Mouse (Mus musculus) small intestine, adult 2 months (tissue): ENCODE data around the gene Slc25a17. TPM values are rescaled to one million over a fixed set of nuclear protein-coding genes. Genes with fewer than 3 reads are reported as not detected.

Experiments
- H3K27ac ChIP-seq: fragments of 200-500 bp; 2 replicates; pipeline ENCODE4 v1.5.1; 2012; ENCODE audit warnings: low read depth, low read length, control low read depth, inconsistent platforms; ENCODE audit not compliant: insufficient read depth
- H3K27me3 ChIP-seq: fragments of 200-500 bp; 2 replicates; pipeline ENCODE4 v1.6.1; 2012; ENCODE audit warnings: mild to moderate bottlenecking, moderate library complexity, low read length, inconsistent platforms; ENCODE audit not compliant: control insufficient read depth, insufficient read depth
- H3K36me3 ChIP-seq: fragments of 200-500 bp; 2 replicates; pipeline ENCODE4 v1.6.1; 2012; ENCODE audit warnings: mild to moderate bottlenecking, low read length, control low read depth, inconsistent platforms; ENCODE audit not compliant: control insufficient read depth, insufficient read depth
- H3K4me1 ChIP-seq: fragments of 200-500 bp; 2 replicates; pipeline ENCODE4 v1.6.1; 2012; ENCODE audit warnings: low read length, inconsistent platforms, mixed read lengths; ENCODE audit not compliant: control insufficient read depth, insufficient read depth, insufficient read length
- H3K4me3 ChIP-seq: fragments of 200-500 bp; 2 replicates; pipeline ENCODE4 v1.5.1; 2012; ENCODE audit warnings: low read depth, mild to moderate bottlenecking, control low read depth, inconsistent platforms, low read length, moderate library complexity
- CTCF ChIP-seq: fragments of 200-500 bp; IDR thresholded peaks from 2 replicates; pipeline ENCODE4 v1.5.1; 2012; ENCODE audit warnings: low read depth, mild to moderate bottlenecking, control low read depth, inconsistent platforms, low read length, moderate library complexity, mixed read lengths; ENCODE audit not compliant: insufficient replicate concordance, insufficient read length; ENCODE audit errors: extremely low read depth
- POLR2A ChIP-seq: fragments of 200-500 bp; IDR thresholded peaks from 2 replicates; pipeline ENCODE4 v1.6.1; 2012; ENCODE audit warnings: low read depth, mild to moderate bottlenecking, control low read depth, inconsistent platforms, low read length, moderate library complexity
- whole genome bisulfite sequencing: fragments of 180-500 bp; shearing (Covaris S2); methylation state at CpG from one replicate; pipeline ENCODE4 v1.1.7; 2018; 5-methylcytosine and 5-hydroxymethylcytosine counted together
- polyA plus RNA-seq: library from polyadenylated mRNA; depleted of rRNA; stranded (reverse); fragments of >200 nt; gene quantifications from 2 replicates; pipeline ENCODE4 v1.2.3, GENCODE M21; 2012

Slc25a17 gene
- polyA plus RNA-seq, 1 experiment: 8.8 TPM

- WGBS: 91% methylated on average over 3 of the region's 3 CpGs
- Histone ChIP-seq H3K36me3 (peaks cover 37% of the 10 kb centered on the region), H3K27ac (no peak overlapping the region), H3K27me3 (no peaks in the 10 kb centered on the region), H3K4me3 (no peak overlapping the region), H3K4me1 (no peaks in the 10 kb centered on the region)
- TF ChIP-seq CTCF (no peak), POLR2A (no peak)
These were observed 40.5 kb downstream of the Slc25a17 start for GRCm38 (mm10) chr15:81320137-81320536.

DNA sequence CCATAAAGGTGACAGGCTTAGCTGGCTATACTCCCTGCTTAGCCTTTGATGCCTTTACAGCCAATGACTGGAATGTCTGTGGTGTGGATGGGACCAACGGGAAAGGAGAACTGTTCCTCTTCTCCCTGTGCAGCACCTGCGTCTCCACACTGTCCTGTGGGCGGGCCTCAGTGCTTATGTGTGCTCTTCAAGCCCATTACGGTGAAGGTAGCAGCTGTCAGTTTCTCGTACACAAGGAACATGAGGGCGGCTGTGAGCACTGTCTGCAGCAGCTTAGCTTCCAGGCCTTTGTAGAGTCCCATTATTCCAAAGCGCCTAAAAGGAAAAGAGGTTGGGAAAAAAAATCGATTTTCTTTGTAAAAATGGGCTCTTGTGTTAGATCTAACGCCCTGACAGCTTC lies 41.1 kb downstream of the Slc25a17 start:
- TF ChIP-seq POLR2A: no peak
- no peak for TF ChIP-seq CTCF
- 96% methylated on average over 9 of the region's 9 CpGs for WGBS
- H3K36me3 ChIP-seq: peaks cover 37% of the 10 kb centered on the region
- no peaks in the 10 kb centered on the region for H3K4me1 ChIP-seq
- H3K4me3 ChIP-seq: no peak overlapping the region
- H3K27me3 ChIP-seq: no peaks in the 10 kb centered on the region
- no peak overlapping the region for H3K27ac ChIP-seq

DNA sequence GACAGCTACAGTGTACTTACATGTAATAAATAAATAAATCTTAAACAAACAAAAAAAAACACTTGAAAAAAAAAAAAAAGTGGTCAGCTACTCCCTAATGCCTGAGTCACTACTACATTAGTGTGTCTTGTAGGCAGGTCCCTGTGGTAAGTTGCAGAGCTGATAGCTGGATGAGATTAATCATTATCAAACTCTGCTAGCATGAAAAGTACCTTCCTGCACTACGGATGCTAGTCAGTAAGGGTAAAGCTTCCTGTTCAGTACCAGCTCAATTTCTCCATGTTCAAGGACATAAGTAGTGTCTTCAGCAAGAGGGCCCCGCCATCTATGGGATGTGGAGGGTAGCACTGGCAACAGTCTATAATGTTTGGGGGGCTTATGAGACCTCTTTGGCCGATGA lies 46.7 kb downstream of the Slc25a17 start:
- 76% methylated on average over 3 of the region's 3 CpGs for WGBS

GRCm38 (mm10) chr15:81311026-81311425 lies 49.6 kb downstream of the Slc25a17 start:
- no peak for TF ChIP-seq CTCF
- no peak for TF ChIP-seq POLR2A
- WGBS: 59% methylated on average over 6 of the region's 6 CpGs

More for the DNA sequence above, 46.7 kb downstream of the Slc25a17 start:
- Histone ChIP-seq H3K27me3 (no peaks in the 10 kb centered on the region), H3K4me3 (no peak overlapping the region), H3K4me1 (0 out of 2 replicates have a peak, but pooled peaks cover 2% of the 10 kb centered on the region), H3K36me3 (peaks cover 12% of the 10 kb centered on the region), H3K27ac (no peak overlapping the region)
- TF ChIP-seq POLR2A (no peak), CTCF (no peak)

GRCm38 (mm10) chr15:81310353-81310752 lies 50.3 kb downstream of the Slc25a17 start:
- 0 out of 2 replicates have a peak, but pooled peaks cover 2% of the 10 kb centered on the region for H3K4me1 ChIP-seq
- WGBS: 42% methylated on average over 9 of the region's 9 CpGs
- TF ChIP-seq CTCF: no peak
- TF ChIP-seq POLR2A: no peak
- H3K4me3 ChIP-seq: no peak overlapping the region
- no peaks in the 10 kb centered on the region for H3K27me3 ChIP-seq
- H3K27ac ChIP-seq: no peak overlapping the region
- H3K36me3 ChIP-seq: no peaks in the 10 kb centered on the region

More at GRCm38 (mm10) chr15:81311026-81311425, 49.6 kb downstream of the Slc25a17 start:
- no peaks in the 10 kb centered on the region for H3K27me3 ChIP-seq
- H3K36me3 ChIP-seq: no peaks in the 10 kb centered on the region
- no peak overlapping the region for H3K27ac ChIP-seq
- H3K4me3 ChIP-seq: no peak overlapping the region
- 0 out of 2 replicates have a peak, but pooled peaks cover 2% of the 10 kb centered on the region for H3K4me1 ChIP-seq

DNA sequence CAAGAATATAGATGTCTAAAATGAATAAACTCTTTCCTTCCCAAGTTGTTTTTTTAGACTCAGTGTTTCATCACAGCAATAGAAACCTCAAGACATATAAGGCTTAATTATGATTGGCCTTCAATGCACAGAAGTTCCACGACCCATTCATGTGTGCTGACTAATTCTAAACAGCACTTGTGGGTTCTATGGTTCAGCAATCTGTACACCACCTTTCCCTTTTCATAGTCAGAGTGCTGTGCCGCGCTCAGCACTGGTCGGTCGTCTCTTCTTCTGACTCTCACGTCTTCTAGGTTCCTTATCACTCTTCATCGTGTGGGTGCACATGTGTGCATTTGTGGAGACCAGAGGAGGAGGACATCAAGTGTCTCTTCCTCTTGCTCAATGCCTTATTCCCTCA lies 52.6 kb downstream of the Slc25a17 start:
- no peaks in the 10 kb centered on the region for H3K4me1 ChIP-seq
- no peak overlapping the region for H3K27ac ChIP-seq
- no peaks in the 10 kb centered on the region for H3K36me3 ChIP-seq
- no peaks in the 10 kb centered on the region for H3K27me3 ChIP-seq
- H3K4me3 ChIP-seq: no peak overlapping the region
- TF ChIP-seq CTCF: no peak
- no peak for TF ChIP-seq POLR2A
- WGBS: 89% methylated on average over 7 of the region's 7 CpGs

DNA sequence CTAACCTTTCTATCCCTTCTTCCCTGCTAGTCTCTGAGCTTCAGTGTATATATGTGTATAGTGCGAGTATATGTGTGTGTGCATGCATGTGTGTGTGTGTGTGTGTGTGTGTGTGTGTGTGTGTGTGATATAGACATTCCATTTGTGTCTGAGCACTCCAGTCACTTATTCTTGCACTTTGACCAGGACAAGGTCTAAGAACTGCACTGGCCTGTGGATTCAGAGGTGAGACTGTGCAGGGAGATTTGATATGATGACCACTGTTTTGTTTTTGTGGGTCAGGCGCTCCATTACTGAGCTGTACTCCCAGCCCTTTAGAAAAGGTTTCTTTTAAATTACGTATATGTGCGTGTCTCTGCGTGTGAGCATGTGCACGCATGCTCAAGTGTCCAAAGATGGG lies 54.1 kb downstream of the Slc25a17 start:
- Histone ChIP-seq H3K4me3 (no peak overlapping the region), H3K36me3 (no peaks in the 10 kb centered on the region), H3K27ac (no peak overlapping the region), H3K4me1 (peaks cover 8% of the 10 kb centered on the region; the same call in 1 of the 2 replicates), H3K27me3 (no peaks in the 10 kb centered on the region)
- no peak for TF ChIP-seq CTCF
- no peak for TF ChIP-seq POLR2A
- 94% methylated on average over 6 of the region's 6 CpGs for WGBS
